ENCODE assay signal across 8 mouse cellular contexts in the genomic region with DNA sequence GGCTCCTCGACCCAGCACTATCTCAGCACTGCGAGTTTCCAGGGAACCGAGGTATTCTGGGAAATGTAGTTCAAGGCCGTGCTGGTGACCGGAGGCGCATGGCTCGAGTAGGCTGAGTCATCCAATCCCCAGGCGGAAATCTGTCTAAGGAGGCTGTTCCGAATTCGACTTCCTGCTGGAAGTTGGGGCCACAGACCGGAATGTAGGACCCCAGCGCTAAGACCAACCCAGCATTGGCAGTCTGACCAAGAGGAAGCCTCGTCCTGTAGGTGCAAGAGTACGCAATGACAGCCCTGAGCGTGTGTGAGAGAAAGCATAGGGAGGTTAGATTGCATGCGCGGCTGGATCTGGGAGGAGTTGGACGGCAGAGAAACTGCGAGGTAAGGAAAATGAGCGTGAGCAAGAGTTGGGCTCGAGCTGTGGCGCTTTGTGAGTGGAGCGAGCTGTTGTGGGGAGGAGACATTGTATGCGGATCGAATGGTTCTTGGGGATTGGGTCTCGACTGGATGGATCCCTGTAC. TPM values are rescaled to one million over a fixed set of nuclear protein-coding genes. Genes with fewer than 3 reads are reported as not detected.
DNase-seq lines count a peak whose midpoint lies in the region; ATAC-seq lines count a peak whose summit lies in the region.

A gene (plus strand): TSS at position 205 of the 520 bp plus-strand sequence.

- H3K4me3 ChIP-seq in hindbrain, embryonic 14.5 days (replicated peaks; ENCODE audit: low read length): peak within 1 kb of the TSS; percentile 44

- peak; percentile 94 for ATAC-seq in hindbrain, embryonic 14.5 days (ENCODE audit: low FRiP score)

- H3K4me1 ChIP-seq in hindbrain, embryonic 14.5 days (replicated peaks; ENCODE audit: control insufficient read depth, insufficient read depth, low read length): peaks cover 35% of the 10 kb centered on the region

- no peaks in the 10 kb centered on the region for H3K36me3 ChIP-seq in hindbrain, embryonic 14.5 days (replicated peaks; ENCODE audit: control insufficient read depth, insufficient read depth)

- under 1% methylated on average over 26 of the region's 26 CpGs for WGBS in hindbrain, embryonic 14.5 days

- no peaks in the 10 kb centered on the region for H3K27me3 ChIP-seq in hindbrain, embryonic 14.5 days (ENCODE audit: control insufficient read depth, insufficient read depth, low read length)

- H3K9me3 ChIP-seq in hindbrain, embryonic 14.5 days (ENCODE audit: control insufficient read depth, low read length): 0 out of 2 replicates have a peak, but pooled peaks cover under 1% of the 10 kb centered on the region

- peak within 1 kb of the TSS; percentile 62 for H3K27ac ChIP-seq in hindbrain, embryonic 14.5 days

- peak within 1 kb of the TSS; percentile 65 for H3K4me2 ChIP-seq in hindbrain, embryonic 14.5 days (replicated peaks)

- peak; percentile 98 for DNase-seq in R1 (ENCODE audit: low read depth, low spot score)
- DNase-seq in cerebellum, postnatal 25 days: peak; percentile 82 to 88
- peak; percentile 66 to 83 for DNase-seq in frontal cortex, postnatal 25 days (ENCODE audit: low spot score in 2 of 2)
- DNase-seq in hindbrain, embryonic 14.5 days (ENCODE audit: low spot score): peak; percentile 94
- DNase-seq in layer of hippocampus, postnatal 36 days: peak; percentile 89 to 91
- peak; percentile 97 for DNase-seq in lung, postnatal 36 days
- DNase-seq in retina, postnatal 1 day: peak; percentile 97
- DNase-seq in urinary bladder, adult 18-20 months (ENCODE audit: low spot score in 2 of 2): peak; percentile 69 to 85

- H3K9ac ChIP-seq in hindbrain, embryonic 14.5 days: peak within 1 kb of the TSS; percentile 70

RNA-seq across cellular contexts. Expression of the gene that starts here (rescaled TPM):
- polyA plus RNA-seq in hindbrain, embryonic 14.5 days (2014; fragmentation: Nextera tagmentation; extraction: Ambion mirVana): 29.4 and 31.5 TPM in 2 replicates
- total RNA-seq in layer of hippocampus, postnatal 36 days (2021): 10 to 100 TPM; 21.5 to 24.0 TPM

Comparison
In these comparisons a context has a peak if more than half of its experiments do, and no peak if none do; other contexts are left out.
1. Peak in every context shown above with its lines: DNase-seq, ATAC-seq, H3K4me3 ChIP-seq and H3K27ac ChIP-seq.